Mouse (Mus musculus) erythroid progenitor cell, adult 5-6 weeks (primary cell): ENCODE data around the gene Reep1. TPM values are rescaled to one million over a fixed set of nuclear protein-coding genes. Genes with fewer than 3 reads are reported as not detected.

Source experiments
- ATAC-seq: replicated peaks from 2 replicates; pipeline ENCODE4 v1.8.0; 2016; ENCODE audit warnings: moderate number of reproducible peaks, mild to moderate bottlenecking, moderate TSS enrichment, inconsistent platforms; ENCODE audit not compliant: poor library complexity, low FRiP score, severe bottlenecking
- total RNA-seq, 2 experiments: library from RNA; stranded (forward) in 1 of 2; stranded (reverse) in 1 of 2; fragments of 150-400 nt in 1 of 2; fragments of 186-747, 209-891 nt in 1 of 2; gene quantifications; 2 replicates each; pipeline versions ENCODE4 v1.2.3 to v1.2.4; 2015 to 2017; ENCODE audit warnings: low replicate concordance in 2 of 2

The Reep1 gene
- total RNA-seq, 2 experiments from 2014 or later = not detected

DNA sequence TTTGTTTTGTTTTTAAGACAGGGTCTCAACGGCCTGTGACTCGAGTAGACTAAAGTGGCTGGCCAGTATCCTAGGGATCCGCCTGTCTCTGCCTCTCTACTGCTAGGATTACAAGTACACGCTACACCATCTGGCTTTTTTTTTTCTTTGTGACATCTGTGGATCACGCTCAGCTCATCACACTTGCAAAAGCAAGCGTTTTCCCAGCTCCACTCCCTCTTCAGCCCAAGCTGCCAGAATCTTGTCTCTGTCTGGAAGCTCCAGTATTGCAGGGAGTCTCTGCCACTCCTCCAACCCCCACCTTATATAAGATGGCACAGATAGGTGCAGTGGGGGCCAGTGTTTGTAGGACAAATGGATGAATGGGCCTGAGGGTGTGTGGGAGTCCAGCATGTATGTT lies 64.8 kb downstream of the Reep1 start:
- ATAC-seq = no peak

DNA sequence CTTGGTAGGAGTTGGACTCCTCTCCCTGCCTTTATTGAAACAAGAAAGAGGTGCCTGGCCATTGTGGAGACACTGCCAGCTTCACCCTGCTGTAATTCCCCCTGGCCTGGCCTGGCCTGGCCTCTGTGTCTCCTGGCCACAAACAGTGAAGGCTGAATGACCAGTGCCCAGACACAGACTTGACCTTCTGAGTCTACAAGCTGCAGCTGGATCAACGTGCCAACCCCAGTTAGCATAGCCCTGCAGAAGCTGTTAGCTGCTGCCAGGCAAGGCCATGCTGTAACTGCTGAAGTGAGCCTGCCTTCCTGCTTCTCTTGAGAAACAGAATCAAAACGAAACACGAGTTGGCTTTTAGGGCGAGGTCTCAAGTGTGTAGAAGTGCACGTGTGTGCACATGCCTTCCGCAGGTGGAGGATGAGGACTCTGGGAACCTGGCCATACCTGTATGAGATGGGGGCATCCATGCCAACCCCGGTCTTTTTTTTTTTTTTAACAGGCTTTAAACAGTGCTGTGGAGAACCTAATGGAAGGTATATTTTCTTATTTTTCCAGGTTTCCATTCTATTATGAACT lies 65.4 kb downstream of the Reep1 start:
- no peak for ATAC-seq

GRCm38 (mm10) chr6:71778016-71778415 lies 70.7 kb downstream of the Reep1 start:
- ATAC-seq = no peak

DNA sequence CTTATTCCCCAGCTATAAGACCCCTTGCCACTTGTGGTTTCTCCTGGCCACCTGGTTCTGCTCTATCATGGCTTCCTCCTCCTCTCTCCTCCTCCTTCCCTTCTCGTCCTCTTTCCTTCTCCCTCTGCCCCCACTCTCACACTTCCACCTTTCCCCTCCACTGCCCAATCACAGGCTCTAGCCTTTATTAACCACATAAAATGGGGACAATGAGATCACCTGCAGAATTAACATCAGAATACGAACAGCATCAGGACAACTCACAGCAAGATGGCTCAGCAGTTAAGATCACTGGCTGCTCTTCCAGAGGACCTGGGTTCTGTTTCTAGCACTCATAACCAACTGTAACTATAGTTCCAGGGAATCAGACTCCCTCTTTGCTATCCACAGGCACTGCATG lies 72.5 kb downstream of the Reep1 start:
- no peak for ATAC-seq

GRCm38 (mm10) chr6:71780431-71780830 lies 73.1 kb downstream of the Reep1 start:
- no peak for ATAC-seq

DNA sequence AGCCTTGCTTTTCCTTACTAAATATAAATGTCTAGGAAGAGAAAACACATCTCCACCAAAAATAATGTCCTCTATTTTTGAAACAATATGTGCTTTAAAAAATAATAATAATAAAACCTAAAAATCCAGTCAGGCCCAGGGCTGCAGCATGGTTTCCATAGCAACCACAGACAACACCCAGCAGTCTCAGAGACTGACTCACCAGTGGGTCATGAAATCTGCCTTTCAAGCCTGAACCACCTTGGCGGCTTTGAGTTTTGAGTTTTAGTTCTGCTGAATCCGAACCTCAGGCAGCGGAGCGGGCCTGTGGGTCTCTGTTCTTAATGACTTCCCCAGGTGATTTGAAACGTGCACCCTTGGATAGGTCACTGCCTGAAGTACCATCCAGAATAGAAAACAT lies 75.8 kb downstream of the Reep1 start:
- no peak for ATAC-seq

DNA sequence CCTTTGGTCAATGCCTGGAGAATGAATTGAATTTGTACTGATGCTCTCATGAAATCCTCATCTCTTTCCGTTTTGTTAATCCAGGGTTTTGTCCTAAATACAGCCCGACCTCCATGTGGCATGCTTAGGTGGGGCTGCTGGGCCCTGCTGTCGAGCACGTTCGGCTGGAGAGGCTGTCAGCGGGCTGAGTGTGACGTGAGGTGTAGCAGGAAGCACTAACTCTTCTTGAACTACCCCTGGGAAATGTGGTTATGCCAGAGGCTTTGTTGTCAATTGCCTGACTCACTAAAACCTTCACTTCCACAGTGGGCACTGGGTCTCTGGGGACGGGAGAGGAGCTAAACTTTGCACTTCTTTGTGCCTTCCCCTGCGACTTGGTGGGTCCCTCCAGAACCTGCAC lies 81.0 kb downstream of the Reep1 start:
- ATAC-seq = no peak

- no peak for ATAC-seq
Observed at GRCm38 (mm10) chr6:71791771-71792170, 84.4 kb downstream of the Reep1 start.

GRCm38 (mm10) chr6:71799391-71799790 lies 92.0 kb downstream of the Reep1 start:
- ATAC-seq = no peak

GRCm38 (mm10) chr6:71801011-71801713 lies 93.8 kb downstream of the Reep1 start:
- peak; percentile 84 for ATAC-seq

- ATAC-seq = peak; percentile 22; the same call in 1 of the 2 replicates
Observed at GRCm38 (mm10) chr6:71801714-71802094, 94.3 kb downstream of the Reep1 start.

GRCm38 (mm10) chr6:71803609-71804008 lies 96.2 kb downstream of the Reep1 start:
- ATAC-seq = no peak

DNA sequence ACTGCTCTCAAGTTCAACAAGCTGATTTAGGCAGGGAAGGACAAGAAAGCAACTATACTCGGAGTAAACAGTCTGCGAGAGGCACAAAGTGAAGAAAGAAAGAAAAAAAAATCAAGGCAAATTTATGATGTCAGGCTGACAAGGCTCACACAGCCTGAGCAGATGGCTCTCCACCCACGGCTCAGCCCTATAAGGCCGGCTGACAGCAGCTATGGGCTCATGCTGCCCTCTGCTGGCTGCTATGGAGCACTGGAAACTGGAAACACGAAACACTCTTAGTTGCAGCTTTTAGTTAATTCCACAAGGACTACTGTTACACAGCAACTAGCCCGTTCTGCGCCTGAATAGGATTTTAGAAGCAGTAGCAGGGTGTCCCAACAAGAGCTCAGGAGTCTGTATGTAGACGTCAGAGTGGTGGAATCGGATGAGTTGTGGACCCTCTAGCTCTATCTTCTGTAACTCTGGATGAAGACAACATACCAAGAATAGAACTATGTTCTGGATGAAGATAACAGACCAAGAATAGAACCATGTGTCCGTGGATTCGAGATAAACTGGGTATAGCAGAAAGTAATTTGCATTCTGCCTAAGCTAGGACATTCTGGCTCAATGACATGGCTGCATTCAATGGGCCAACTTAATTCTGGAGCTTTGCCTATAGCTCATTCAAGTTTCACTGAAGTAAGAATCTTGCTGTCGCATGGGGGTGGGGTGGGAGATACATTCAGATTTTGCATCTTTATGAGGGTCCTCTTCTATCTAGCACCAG lies 96.9 kb downstream of the Reep1 start:
- peak; percentile 75 for ATAC-seq

- ATAC-seq = no peak
Observed at GRCm38 (mm10) chr6:71806713-71807112, 99.4 kb downstream of the Reep1 start.

- no peak for ATAC-seq
Observed at GRCm38 (mm10) chr6:71809890-71810289, 102.5 kb downstream of the Reep1 start.

DNA sequence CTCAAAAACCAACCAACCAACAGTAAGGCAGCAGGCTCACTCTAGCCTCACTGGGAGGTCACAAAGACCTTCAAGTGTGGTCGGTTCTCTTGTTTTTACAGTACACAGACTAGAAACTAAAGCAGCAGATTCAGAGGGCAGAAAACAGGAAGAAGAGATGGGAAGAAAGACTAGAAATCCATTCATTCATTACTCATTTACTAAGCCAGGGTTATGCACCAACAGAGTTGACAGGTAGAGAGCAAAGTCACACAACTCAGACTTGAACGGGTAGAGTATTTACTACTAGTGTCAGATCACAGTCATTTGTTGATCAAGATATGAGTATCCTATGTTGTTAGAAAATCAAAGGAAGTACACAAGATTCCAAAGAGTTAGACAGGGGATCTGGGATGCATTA lies 105.5 kb downstream of the Reep1 start:
- no peak for ATAC-seq

DNA sequence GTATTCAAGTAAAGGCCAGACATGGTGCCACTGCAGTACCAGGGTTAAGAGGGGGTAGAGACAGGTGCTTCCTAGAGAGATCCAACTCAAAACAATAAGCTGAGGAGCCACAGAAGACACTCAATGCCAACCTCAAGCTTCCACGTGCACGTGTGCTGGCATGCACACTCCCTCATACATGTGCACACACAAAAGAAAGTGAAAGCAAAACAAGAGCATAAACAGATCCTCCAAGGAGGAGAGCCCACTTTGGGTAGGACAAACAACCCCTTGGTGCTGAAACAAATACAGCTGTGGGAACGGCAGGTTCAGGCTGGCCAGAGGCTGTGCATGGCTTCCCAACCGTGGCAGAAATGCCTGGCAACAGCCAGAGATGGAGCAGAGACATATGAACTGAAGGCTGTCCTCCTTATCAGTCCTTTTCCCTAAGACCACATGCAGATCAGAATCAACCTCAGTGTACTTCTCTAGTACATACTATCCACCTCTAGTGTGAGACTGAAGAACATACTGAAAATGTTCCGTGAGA lies 112.5 kb downstream of the Reep1 start:
- no peak for ATAC-seq

DNA sequence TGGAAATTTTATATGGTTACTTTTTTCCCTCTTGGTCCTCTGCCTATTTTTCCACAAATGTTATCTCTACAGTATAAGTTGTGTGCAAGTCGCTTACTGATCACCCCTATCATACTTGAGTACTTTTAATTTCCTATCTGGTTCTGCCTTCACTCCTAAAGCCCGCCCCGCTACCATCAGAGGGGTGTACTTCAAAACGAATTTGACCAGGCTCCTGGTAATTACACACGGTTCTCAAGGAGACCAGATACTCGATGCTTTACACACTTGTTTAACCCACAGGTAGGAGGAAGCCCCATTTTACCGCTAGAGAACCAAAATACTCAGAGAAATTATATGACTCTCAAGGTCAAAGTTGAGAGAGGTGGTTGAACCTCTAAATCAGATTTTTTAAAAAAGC lies 115.7 kb downstream of the Reep1 start:
- peak; percentile 7; the same call in 1 of the 2 replicates for ATAC-seq

DNA sequence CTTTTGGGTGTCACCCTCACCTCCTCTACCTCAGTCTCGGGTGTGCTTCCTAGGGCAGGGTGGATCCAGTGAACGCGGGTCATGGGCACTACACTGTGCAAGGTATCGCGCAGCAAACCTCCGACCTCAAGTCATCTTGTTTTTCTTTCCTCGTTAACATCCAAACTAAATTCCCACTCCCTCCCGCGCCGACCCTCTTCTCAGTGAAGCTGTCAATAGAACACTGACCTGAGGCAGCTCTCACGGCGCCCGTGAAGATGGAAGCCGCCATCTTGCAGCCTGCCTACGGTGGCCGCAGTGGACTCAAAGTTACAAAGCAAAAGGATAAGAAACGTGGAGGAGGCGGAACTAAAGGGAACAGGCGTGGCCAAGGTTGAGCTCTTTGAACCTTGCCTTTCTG lies 116.1 kb downstream of the Reep1 start:
- ATAC-seq = peak; percentile 99

DNA sequence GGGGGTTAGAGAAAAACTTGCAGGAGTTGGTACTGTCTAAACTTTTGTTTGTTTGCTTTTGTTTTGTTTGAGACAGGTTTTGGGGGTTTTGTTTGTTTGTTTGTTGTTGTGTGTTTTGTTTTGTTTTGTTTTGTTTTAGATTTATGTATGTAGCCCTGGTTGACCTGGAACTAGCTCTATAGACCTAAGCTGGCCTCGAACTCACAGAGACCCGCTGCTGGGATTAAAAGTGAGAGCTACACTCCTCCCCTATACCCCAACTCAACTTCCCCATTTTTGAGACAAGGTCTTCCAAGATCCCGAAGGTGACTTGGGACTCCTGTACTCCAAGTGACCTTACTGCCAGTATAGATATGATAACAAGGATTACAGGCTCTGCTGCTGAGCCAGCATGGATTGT lies 116.6 kb downstream of the Reep1 start:
- ATAC-seq = 0 out of 2 replicates have a peak, but pooled peaks have one; percentile 6

GRCm38 (mm10) chr6:71826869-71827268 lies 119.5 kb downstream of the Reep1 start, which contains the start of gene Mrpl35:
Mrpl35 (minus strand) TSS chr6:71826969.
- ATAC-seq = no peak
